Mouse (Mus musculus): ENCODE measurements around the gene Pde4c. TPM values are rescaled to one million over a fixed set of nuclear protein-coding genes. Genes with fewer than 3 reads are reported as not detected.

Pde4c gene
- polyA plus RNA-seq (2016; fragmentation: Nextera tagmentation; extraction: Ambion mirVana) = 0.10 and 0.25 TPM in 2 replicates

DNA sequence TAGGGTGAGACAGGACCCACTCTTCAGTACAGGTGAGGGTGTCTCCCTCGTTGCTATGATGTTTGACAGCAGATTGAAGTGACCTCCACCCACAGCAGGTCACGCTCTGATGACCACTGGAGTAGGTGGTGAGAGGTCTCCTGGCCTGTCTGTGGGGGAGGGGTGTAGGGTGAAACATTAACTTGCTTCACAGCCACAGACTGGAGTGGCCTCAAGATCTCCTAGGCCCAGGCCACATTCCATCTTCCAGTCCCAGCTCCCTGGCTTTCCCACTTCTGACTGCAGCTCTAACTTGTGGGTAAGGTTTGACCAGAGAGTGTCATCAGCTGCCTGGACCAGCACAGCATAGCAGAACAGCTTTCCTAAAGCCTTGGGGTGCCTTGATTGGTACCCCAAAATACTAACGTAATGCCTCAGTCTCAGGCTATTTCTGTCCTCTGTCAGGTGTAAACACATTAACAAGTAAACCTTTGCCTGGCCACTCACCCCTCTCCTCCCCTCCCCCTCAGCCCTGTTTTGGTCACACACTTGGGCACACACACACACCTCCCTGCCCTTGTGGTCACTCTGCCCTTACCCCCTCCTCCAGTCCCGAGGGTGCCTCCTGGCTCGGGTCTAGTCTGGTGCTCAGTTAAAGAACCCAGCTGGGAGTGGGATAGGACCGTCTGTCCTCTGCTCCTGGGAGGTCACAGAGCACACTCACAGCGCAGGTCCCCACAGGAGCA lies at the start of gene Pde4c:
Gene Pde4c (plus strand): TSS at position 235 of the 725 bp plus-strand sequence.
- DNase-seq (ENCODE audit: low spot score) = no peak
- Histone ChIP-seq H3K4me3 (no peak within 1 kb of the TSS), H3K36me3 (no peaks in the 10 kb centered on the region), H3K4me1 (0 out of 2 replicates have a peak, but pooled peaks cover 9% of the 10 kb centered on the region), H3K27me3 (ENCODE audit: low read depth, poor library complexity, severe bottlenecking) (peaks cover 28% of the 10 kb centered on the region), H3K27ac (no peak within 1 kb of the TSS), H3K9me3 (replicated peaks) (no peaks in the 10 kb centered on the region)
- 68% methylated on average over 7 of the region's 7 CpGs for WGBS

DNA sequence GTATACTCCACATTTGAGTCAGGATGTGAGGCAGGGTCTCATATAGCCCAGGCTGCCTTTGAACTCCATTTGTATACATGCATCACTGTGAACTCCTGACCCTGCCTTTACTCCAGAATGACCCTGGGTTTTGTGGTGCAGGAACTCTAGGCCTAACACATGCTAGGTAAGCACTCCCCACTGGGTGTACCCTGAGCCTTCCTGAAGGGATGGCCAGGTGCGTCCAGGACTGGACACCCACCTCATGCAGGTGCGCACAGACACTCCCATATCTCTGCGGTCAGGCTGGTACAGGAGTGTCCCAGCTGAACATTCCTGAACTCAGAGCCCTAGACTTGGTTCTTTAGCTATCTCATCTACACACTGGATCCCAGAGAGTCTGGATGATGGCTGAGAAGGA lies 49.4 kb upstream of the Pde4c start:
- WGBS = 87% methylated on average over 3 of the region's 3 CpGs
- Histone ChIP-seq H3K4me1 (peaks cover 35% of the 10 kb centered on the region), H3K36me3 (peaks cover 35% of the 10 kb centered on the region), H3K9me3 (replicated peaks) (no peaks in the 10 kb centered on the region), H3K27me3 (ENCODE audit: low read depth, poor library complexity, severe bottlenecking) (no peaks in the 10 kb centered on the region), H3K4me3 (peak overlapping the region; percentile 80), H3K27ac (peak overlapping the region; percentile 97)
- DNase-seq (ENCODE audit: low spot score) = no peak

- DNase-seq (ENCODE audit: low spot score) = no peak
- H3K36me3 ChIP-seq = peaks cover 41% of the 10 kb centered on the region
- H3K27ac ChIP-seq = peak overlapping the region; percentile 97; the same call in 1 of the 2 replicates
- peaks cover 36% of the 10 kb centered on the region for H3K4me1 ChIP-seq
- no peaks in the 10 kb centered on the region for H3K27me3 ChIP-seq (ENCODE audit: low read depth, poor library complexity, severe bottlenecking)
- H3K9me3 ChIP-seq (replicated peaks) = no peaks in the 10 kb centered on the region
- peak overlapping the region; percentile 80; the same call in 1 of the 2 replicates for H3K4me3 ChIP-seq
- WGBS = 73% methylated on average over 4 of the region's 4 CpGs
These were observed 48.8 kb upstream of the Pde4c start for GRCm38 (mm10) chr8:70674716-70675115.

DNA sequence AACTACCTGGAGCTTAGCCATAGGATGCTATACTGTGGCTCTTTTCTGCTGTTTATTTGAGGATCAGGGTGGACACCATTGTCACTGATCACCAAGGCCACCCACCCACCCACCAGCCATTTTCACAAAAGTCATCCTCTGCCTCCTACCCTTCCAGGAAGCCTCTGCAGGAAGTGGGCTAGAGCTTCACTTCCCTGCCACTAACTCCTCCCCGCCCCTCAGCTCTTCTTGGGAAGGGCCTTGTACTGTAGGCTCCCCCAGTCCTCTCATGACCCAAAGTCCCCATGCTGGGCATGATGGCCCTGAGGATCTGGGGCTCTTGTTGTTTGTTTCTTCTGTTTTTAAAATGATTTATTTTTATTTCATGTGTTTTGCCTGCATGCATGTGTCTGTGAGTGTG lies 48.2 kb upstream of the Pde4c start:
- no peak overlapping the region for H3K27ac ChIP-seq
- WGBS = 97% methylated on average over 1 of the region's 1 CpGs
- no peak for DNase-seq (ENCODE audit: low spot score)

GRCm38 (mm10) chr8:70677451-70678080 lies 46.0 kb upstream of the Pde4c start:
- Histone ChIP-seq H3K36me3 (peaks cover 47% of the 10 kb centered on the region), H3K4me1 (peaks cover 35% of the 10 kb centered on the region), H3K4me3 (no peak overlapping the region), H3K27me3 (ENCODE audit: low read depth, poor library complexity, severe bottlenecking) (no peaks in the 10 kb centered on the region), H3K27ac (no peak overlapping the region), H3K9me3 (replicated peaks) (no peaks in the 10 kb centered on the region)
- DNase-seq (ENCODE audit: low spot score) = no peak
- WGBS = 94% methylated on average over 15 of the region's 15 CpGs

More for the DNA sequence above, 48.2 kb upstream of the Pde4c start:
- Histone ChIP-seq H3K4me3 (no peak overlapping the region), H3K36me3 (peaks cover 47% of the 10 kb centered on the region), H3K9me3 (replicated peaks) (no peaks in the 10 kb centered on the region), H3K27me3 (ENCODE audit: low read depth, poor library complexity, severe bottlenecking) (no peaks in the 10 kb centered on the region), H3K4me1 (peaks cover 39% of the 10 kb centered on the region)

- H3K27me3 ChIP-seq (ENCODE audit: low read depth, poor library complexity, severe bottlenecking) = no peaks in the 10 kb centered on the region
- DNase-seq (ENCODE audit: low spot score) = no peak
- no peaks in the 10 kb centered on the region for H3K9me3 ChIP-seq (replicated peaks)
- H3K36me3 ChIP-seq = peaks cover 47% of the 10 kb centered on the region
- H3K4me3 ChIP-seq = no peak overlapping the region
- no peak overlapping the region for H3K27ac ChIP-seq
- H3K4me1 ChIP-seq = peaks cover 33% of the 10 kb centered on the region
These were observed 44.8 kb upstream of the Pde4c start for GRCm38 (mm10) chr8:70678679-70679078.

GRCm38 (mm10) chr8:70679404-70679803 lies 44.1 kb upstream of the Pde4c start:
- Histone ChIP-seq H3K36me3 (peaks cover 50% of the 10 kb centered on the region), H3K4me1 (peaks cover 29% of the 10 kb centered on the region), H3K27ac (peak overlapping the region; percentile 11; the same call in 1 of the 2 replicates), H3K9me3 (replicated peaks) (no peaks in the 10 kb centered on the region), H3K27me3 (ENCODE audit: low read depth, poor library complexity, severe bottlenecking) (no peaks in the 10 kb centered on the region), H3K4me3 (no peak overlapping the region)
- 90% methylated on average over 4 of the region's 4 CpGs for WGBS
- DNase-seq (ENCODE audit: low spot score) = no peak

GRCm38 (mm10) chr8:70680039-70680438 lies 43.5 kb upstream of the Pde4c start:
- WGBS = 80% methylated on average over 3 of the region's 3 CpGs
- H3K36me3 ChIP-seq = peaks cover 52% of the 10 kb centered on the region
- no peaks in the 10 kb centered on the region for H3K9me3 ChIP-seq (replicated peaks)
- no peak overlapping the region for H3K27ac ChIP-seq
- no peak overlapping the region for H3K4me3 ChIP-seq
- peaks cover 25% of the 10 kb centered on the region for H3K4me1 ChIP-seq
- H3K27me3 ChIP-seq (ENCODE audit: low read depth, poor library complexity, severe bottlenecking) = no peaks in the 10 kb centered on the region
- no peak for DNase-seq (ENCODE audit: low spot score)

- Histone ChIP-seq H3K27ac (no peak overlapping the region), H3K9me3 (replicated peaks) (no peaks in the 10 kb centered on the region), H3K27me3 (ENCODE audit: low read depth, poor library complexity, severe bottlenecking) (no peaks in the 10 kb centered on the region), H3K36me3 (peaks cover 45% of the 10 kb centered on the region), H3K4me1 (peaks cover 20% of the 10 kb centered on the region), H3K4me3 (no peak overlapping the region)
- no peak for DNase-seq (ENCODE audit: low spot score)
- WGBS = 82% methylated on average over 3 of the region's 3 CpGs
These were observed 42.1 kb upstream of the Pde4c start for GRCm38 (mm10) chr8:70681410-70681809.

- Histone ChIP-seq H3K9me3 (replicated peaks) (no peaks in the 10 kb centered on the region), H3K36me3 (peaks cover 42% of the 10 kb centered on the region), H3K27ac (peak overlapping the region; percentile 63), H3K27me3 (ENCODE audit: low read depth, poor library complexity, severe bottlenecking) (no peaks in the 10 kb centered on the region), H3K4me3 (peak overlapping the region; percentile 28), H3K4me1 (peaks cover 20% of the 10 kb centered on the region)
- peak; percentile 66 for DNase-seq (ENCODE audit: low spot score)
- 9% methylated on average over 19 of the region's 19 CpGs for WGBS
These were observed 41.3 kb upstream of the Pde4c start for GRCm38 (mm10) chr8:70682193-70682592.

GRCm38 (mm10) chr8:70682692-70683091 lies 40.8 kb upstream of the Pde4c start:
- Histone ChIP-seq H3K4me3 (peak overlapping the region; percentile 28), H3K36me3 (peaks cover 42% of the 10 kb centered on the region), H3K27me3 (ENCODE audit: low read depth, poor library complexity, severe bottlenecking) (no peaks in the 10 kb centered on the region), H3K9me3 (replicated peaks) (no peaks in the 10 kb centered on the region), H3K27ac (peak overlapping the region; percentile 63), H3K4me1 (peaks cover 22% of the 10 kb centered on the region)
- DNase-seq (ENCODE audit: low spot score) = no peak
- WGBS = 77% methylated on average over 3 of the region's 3 CpGs

GRCm38 (mm10) chr8:70684291-70684690 lies 39.2 kb upstream of the Pde4c start:
- H3K36me3 ChIP-seq = peaks cover 28% of the 10 kb centered on the region
- 66% methylated on average over 7 of the region's 7 CpGs for WGBS
- H3K4me1 ChIP-seq = peaks cover 26% of the 10 kb centered on the region
- no peaks in the 10 kb centered on the region for H3K9me3 ChIP-seq (replicated peaks)
- H3K27me3 ChIP-seq (ENCODE audit: low read depth, poor library complexity, severe bottlenecking) = no peaks in the 10 kb centered on the region
- H3K4me3 ChIP-seq = no peak overlapping the region
- DNase-seq (ENCODE audit: low spot score) = no peak
- no peak overlapping the region for H3K27ac ChIP-seq

- DNase-seq (ENCODE audit: low spot score) = no peak
- Histone ChIP-seq H3K9me3 (replicated peaks) (no peaks in the 10 kb centered on the region), H3K36me3 (peaks cover 17% of the 10 kb centered on the region; the same call in 1 of the 2 replicates), H3K4me3 (no peak overlapping the region), H3K27me3 (ENCODE audit: low read depth, poor library complexity, severe bottlenecking) (no peaks in the 10 kb centered on the region), H3K27ac (0 out of 2 replicates have a peak overlapping the region, but pooled peaks have one; percentile 44), H3K4me1 (peaks cover 40% of the 10 kb centered on the region)
- 93% methylated on average over 8 of the region's 8 CpGs for WGBS
These were observed 35.9 kb upstream of the Pde4c start for GRCm38 (mm10) chr8:70687576-70687975.

All from limb, embryonic 10.5 days (tissue).